Mouse (Mus musculus) heart, postnatal 0 days (tissue): ENCODE measurements around the gene Chd2.

Source experiments
- CTCF ChIP-seq: IDR thresholded peaks from 2 replicates; pipeline ENCODE4 v1.5.1; 2016; ENCODE audit warnings: antibody characterized with exemption, control low read depth, low read depth
- EP300 ChIP-seq: IDR thresholded peaks from 2 replicates; pipeline ENCODE4 v1.6.1; 2016; ENCODE audit warnings: antibody characterized with exemption, low read depth

- no peak for TF ChIP-seq CTCF
- TF ChIP-seq EP300: no peak
Measured at GRCm38 (mm10) chr7:73576101-73576936, 34.7 kb upstream of the Chd2 start.
